Mouse (Mus musculus) liver, adult 2 months (tissue): ENCODE data around the gene Unc5c.

Experiments
- CTCF ChIP-seq: fragments of 200-500 bp; IDR thresholded peaks from 2 replicates; pipeline ENCODE4 v1.5.1; 2011; ENCODE audit warnings: low read depth, low read length, control low read depth
- POLR2A ChIP-seq: fragments of 200-500 bp; IDR thresholded peaks from 2 replicates; pipeline ENCODE4 v1.6.1; 2011; ENCODE audit warnings: low read length, control low read depth; ENCODE audit not compliant: insufficient read depth; ENCODE audit errors: extremely low read depth

GRCm38 (mm10) chr3:141660065-141661062 lies 195.3 kb downstream of the Unc5c start:
- TF ChIP-seq POLR2A (no peak), CTCF (no peak)
